Mouse (Mus musculus) heart, embryonic 16.5 days (tissue): Measurements from ENCODE around the gene Frmpd2. TPM values are rescaled to one million over a fixed set of nuclear protein-coding genes. Genes with fewer than 3 reads are reported as not detected.

Experiments
- ATAC-seq: fragments of 200-750 bp; cut with Nextera tagmentation; replicated peaks from 2 replicates; pipeline ENCODE4 v1.8.0; 2017; ENCODE audit warnings: moderate number of reproducible peaks; ENCODE audit not compliant: insufficient read depth, low FRiP score; ENCODE audit errors: extremely low read depth
- H3K27ac ChIP-seq: fragments of 300-500 bp; sonication (generic); 2 replicates; pipeline ENCODE4 v1.5.1; 2014; ENCODE audit warnings: mild to moderate bottlenecking, low read length, control low read depth, moderate library complexity
- H3K27me3 ChIP-seq: fragments of 300-500 bp; sonication (generic); 2 replicates; pipeline ENCODE4 v1.6.1; 2014; ENCODE audit warnings: low read length, mixed read lengths; ENCODE audit not compliant: control insufficient read depth, insufficient read depth
- H3K36me3 ChIP-seq: fragments of 300-500 bp; sonication (generic); 2 replicates; pipeline ENCODE4 v1.6.1; 2014; ENCODE audit not compliant: control insufficient read depth, insufficient read depth
- H3K4me1 ChIP-seq: fragments of 300-500 bp; sonication (generic); 2 replicates; pipeline ENCODE4 v1.6.1; 2014; ENCODE audit warnings: low read length, mixed read lengths; ENCODE audit not compliant: control insufficient read depth, insufficient read depth
- H3K4me2 ChIP-seq: fragments of 300-500 bp; sonication (generic); 2 replicates; pipeline ENCODE4 v1.6.1; 2014; ENCODE audit warnings: low read depth, mild to moderate bottlenecking, control low read depth, low read length
- H3K4me3 ChIP-seq: fragments of 300-500 bp; sonication (generic); 2 replicates; pipeline ENCODE4 v1.5.1; 2014; ENCODE audit warnings: mild to moderate bottlenecking, control low read depth, low read length
- H3K9ac ChIP-seq: fragments of 300-500 bp; sonication (generic); 2 replicates; pipeline ENCODE4 v1.6.1; 2014; ENCODE audit warnings: low read length, control low read depth
- H3K9me3 ChIP-seq: fragments of 300-500 bp; sonication (generic); replicated peaks from 2 replicates; pipeline ENCODE4 v1.6.1; 2016; ENCODE audit warnings: low read length; ENCODE audit not compliant: control insufficient read depth
- WGBS: fragments of 180-500 bp; shearing (Covaris S2); extraction: QIAGEN DNeasy Blood & Tissue Kit; methylation state at CpG from one replicate; pipeline ENCODE4 v1.1.7; 2014; 5-methylcytosine and 5-hydroxymethylcytosine counted together
- polyA plus RNA-seq: library from polyadenylated mRNA; unstranded; fragments of >200 nt; fragmentation: Nextera tagmentation; extraction: Ambion mirVana; gene quantifications from 2 replicates; pipeline ENCODE4 v1.2.1, GENCODE M21; 2015

Gene Frmpd2
- polyA plus RNA-seq, 1 experiment from 2014 or later: 0.05 TPM

DNA sequence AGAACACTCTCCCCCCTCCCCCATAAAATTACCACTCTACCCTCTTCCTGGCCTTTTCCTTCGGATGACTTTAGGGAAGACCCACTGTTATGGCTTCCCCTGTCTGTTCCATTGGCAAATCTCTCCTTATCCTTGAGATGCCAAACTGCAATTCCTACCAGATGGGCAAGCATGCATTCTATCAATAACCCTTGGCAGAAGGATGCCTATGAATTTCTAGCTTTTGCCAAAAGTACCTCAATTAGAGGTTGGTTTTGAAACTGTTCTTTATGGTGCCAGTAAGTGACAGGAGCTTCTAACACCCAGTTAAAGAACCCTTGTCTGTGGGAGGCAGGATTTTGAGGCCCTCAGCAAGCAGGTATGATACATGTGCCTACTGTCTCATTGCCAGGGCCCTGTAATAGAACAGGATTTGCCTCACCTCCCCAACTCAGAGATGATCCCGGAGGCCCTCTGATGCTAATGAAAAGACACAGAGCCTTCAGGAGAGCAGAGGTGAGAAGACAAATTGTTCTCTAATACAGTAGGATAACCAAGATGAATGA lies 22.1 kb upstream of the Frmpd2 start:
- Histone ChIP-seq H3K9me3 (no peaks in the 10 kb centered on the region), H3K27ac (no peak overlapping the region), H3K4me1 (peaks cover 7% of the 10 kb centered on the region), H3K9ac (no peak overlapping the region), H3K4me2 (no peak overlapping the region), H3K27me3 (no peaks in the 10 kb centered on the region), H3K4me3 (no peak overlapping the region), H3K36me3 (no peaks in the 10 kb centered on the region)
- no peak for ATAC-seq
- WGBS: 71% methylated on average over 2 of the region's 2 CpGs

DNA sequence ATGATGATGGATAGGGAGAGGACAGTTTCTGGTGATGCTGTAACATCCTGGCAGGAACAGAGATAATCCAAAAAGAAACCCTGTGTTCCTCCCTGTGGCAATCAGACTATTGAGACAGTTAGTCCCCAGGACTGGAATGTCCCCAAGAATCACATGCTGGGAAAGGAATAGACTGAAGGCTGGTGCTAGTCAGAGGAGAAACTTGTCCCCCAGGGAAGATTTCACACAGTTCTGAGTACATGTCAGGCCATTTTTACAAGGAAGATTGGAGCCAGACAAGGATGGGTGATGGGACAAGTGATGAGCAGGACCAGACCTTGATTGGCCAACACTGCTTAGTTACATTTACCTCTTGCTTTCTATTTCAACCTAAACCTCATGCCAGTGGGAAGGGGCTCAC lies 21.2 kb upstream of the Frmpd2 start:
- no peak overlapping the region for H3K4me2 ChIP-seq
- peaks cover 4% of the 10 kb centered on the region for H3K4me1 ChIP-seq
- H3K27ac ChIP-seq: no peak overlapping the region
- no peak overlapping the region for H3K9ac ChIP-seq
- no peaks in the 10 kb centered on the region for H3K36me3 ChIP-seq
- H3K9me3 ChIP-seq: no peaks in the 10 kb centered on the region
- no peaks in the 10 kb centered on the region for H3K27me3 ChIP-seq
- H3K4me3 ChIP-seq: no peak overlapping the region
- no peak for ATAC-seq

DNA sequence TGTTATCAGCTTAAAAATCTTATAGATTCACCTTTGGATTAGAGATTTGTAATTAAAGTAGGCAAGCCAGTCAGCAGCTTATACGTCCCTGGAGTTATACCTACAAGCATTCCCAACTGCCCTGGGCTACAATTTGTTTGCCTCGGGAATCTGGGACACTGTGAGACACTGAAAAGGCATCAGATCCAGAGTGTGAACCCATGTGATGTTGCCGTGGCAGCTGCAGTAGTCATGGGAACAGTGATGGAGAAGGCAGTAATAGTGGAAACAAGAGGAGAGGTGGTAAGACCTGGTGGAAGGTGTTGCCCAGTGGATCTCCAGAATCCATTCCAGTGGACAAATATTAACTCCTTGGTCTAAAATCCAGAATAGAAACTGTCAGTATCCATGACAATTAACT lies 7.8 kb upstream of the Frmpd2 start:
- 70% methylated on average over 3 of the region's 3 CpGs for WGBS
- ATAC-seq: no peak
- Histone ChIP-seq H3K4me3 (no peak overlapping the region), H3K27ac (no peak overlapping the region), H3K4me1 (no peaks in the 10 kb centered on the region), H3K27me3 (no peaks in the 10 kb centered on the region), H3K9ac (no peak overlapping the region), H3K36me3 (no peaks in the 10 kb centered on the region), H3K4me2 (no peak overlapping the region), H3K9me3 (0 out of 2 replicates have a peak, but pooled peaks cover 3% of the 10 kb centered on the region)

DNA sequence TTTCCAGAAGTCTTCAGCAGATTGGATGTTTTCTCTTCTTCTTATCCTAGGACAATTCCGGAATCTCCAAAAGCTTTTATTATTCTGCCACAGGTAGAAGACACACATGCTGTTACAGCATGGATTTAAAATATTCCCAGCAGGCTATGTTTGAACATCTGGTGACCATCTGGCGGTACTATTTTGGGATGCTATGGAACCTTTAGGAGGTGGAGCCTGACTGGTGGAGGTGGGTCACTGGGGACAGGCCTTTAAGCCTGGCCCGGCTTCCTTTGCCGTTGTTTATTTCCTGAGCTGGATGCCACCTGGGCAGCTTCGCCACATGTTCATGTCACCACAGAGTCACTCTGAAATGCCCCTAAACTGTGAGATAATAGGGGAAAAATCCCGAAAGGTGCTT lies 3.7 kb upstream of the Frmpd2 start:
- H3K27me3 ChIP-seq: no peaks in the 10 kb centered on the region
- no peaks in the 10 kb centered on the region for H3K4me1 ChIP-seq
- H3K4me3 ChIP-seq: no peak overlapping the region
- no peak overlapping the region for H3K27ac ChIP-seq
- H3K9me3 ChIP-seq: 0 out of 2 replicates have a peak, but pooled peaks cover 3% of the 10 kb centered on the region
- H3K4me2 ChIP-seq: no peak overlapping the region
- H3K36me3 ChIP-seq: no peaks in the 10 kb centered on the region
- 70% methylated on average over 6 of the region's 6 CpGs for WGBS
- no peak overlapping the region for H3K9ac ChIP-seq
- ATAC-seq: no peak

DNA sequence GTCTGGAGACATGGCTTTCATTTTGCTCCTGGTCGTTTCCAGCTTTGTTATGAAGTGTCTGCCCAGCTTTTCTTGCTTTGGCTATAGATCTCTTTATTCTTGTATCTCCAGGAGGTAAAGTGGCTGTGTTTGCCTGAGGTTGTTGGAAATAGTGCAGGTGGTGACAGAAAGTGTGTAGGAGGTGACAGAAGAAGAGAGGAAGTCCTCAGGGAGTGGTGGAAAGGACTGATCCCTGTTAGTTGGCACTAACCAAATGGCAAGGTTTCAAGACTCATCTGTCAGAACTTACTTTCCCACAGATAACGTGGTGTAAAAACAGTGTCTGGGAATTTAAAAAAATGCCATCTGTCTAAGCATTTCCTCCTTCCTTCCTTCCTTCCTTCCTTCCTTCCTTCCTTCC lies 3.0 kb downstream of the Frmpd2 start:
- H3K4me3 ChIP-seq: no peak overlapping the region

DNA sequence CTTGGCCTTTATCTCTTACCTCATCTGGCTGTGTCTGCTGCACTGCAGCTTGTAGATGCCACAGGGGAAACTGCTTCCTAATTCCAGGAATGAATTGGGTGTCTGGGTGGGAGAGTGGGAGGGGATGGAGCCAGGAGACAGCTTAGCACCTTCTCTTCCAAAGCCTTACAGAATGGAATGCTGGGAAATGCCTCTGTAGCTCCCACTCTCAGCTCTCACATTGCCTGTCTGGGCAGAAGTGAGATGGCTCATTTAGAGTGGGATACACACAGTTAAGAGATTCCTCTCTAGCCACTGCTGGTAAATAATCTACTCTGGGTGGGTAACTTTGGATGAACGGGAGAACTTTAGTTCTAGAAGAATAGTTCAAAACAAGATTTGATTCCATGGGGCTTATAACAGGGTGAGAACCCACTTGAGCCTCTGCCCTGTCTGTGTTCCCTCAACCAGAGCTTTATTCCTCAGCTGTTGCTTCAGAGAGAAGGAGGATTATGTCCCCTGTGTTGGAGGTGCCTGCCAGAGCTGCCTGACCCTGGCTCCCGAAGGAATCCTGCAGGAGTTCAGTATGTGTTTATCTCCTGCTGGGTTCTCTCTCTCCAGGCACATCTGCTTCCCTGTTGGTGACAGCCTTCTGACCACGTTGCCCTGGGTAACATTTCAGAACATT lies 4.7 kb downstream of the Frmpd2 start:
- ATAC-seq: no peak
- Histone ChIP-seq H3K9me3 (no peaks in the 10 kb centered on the region), H3K4me3 (no peak overlapping the region), H3K4me1 (no peaks in the 10 kb centered on the region), H3K27ac (no peak overlapping the region), H3K27me3 (no peaks in the 10 kb centered on the region), H3K9ac (no peak overlapping the region), H3K4me2 (no peak overlapping the region), H3K36me3 (no peaks in the 10 kb centered on the region)
- 9% methylated on average over 3 of the region's 3 CpGs for WGBS

More for the DNA sequence above, 3.0 kb downstream of the Frmpd2 start:
- H3K9me3 ChIP-seq: no peaks in the 10 kb centered on the region
- 48% methylated on average over 2 of the region's 2 CpGs for WGBS
- H3K4me2 ChIP-seq: no peak overlapping the region
- no peak overlapping the region for H3K9ac ChIP-seq
- no peaks in the 10 kb centered on the region for H3K27me3 ChIP-seq
- no peak overlapping the region for H3K27ac ChIP-seq
- ATAC-seq: no peak
- H3K36me3 ChIP-seq: no peaks in the 10 kb centered on the region
- H3K4me1 ChIP-seq: no peaks in the 10 kb centered on the region

DNA sequence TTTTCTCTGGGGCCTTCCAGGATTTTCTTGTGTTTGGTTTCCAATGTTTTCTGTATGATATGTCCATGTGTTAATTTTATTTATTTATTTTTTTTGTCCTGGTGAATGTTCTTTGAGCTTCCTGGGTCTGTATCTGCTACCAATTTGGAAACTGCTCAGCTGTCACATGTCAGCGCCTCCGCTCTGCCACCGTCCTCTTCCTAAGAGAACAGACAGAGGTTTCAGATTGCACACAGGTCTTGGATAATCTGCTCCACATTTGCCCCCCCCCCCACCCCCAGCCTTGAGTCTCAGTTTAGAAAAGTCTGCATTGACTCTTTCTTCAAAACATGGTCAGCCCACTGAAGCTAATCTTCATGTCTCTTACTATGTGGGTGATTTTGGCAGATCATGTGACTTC lies 10.5 kb downstream of the Frmpd2 start:
- H3K27ac ChIP-seq: no peak overlapping the region

DNA sequence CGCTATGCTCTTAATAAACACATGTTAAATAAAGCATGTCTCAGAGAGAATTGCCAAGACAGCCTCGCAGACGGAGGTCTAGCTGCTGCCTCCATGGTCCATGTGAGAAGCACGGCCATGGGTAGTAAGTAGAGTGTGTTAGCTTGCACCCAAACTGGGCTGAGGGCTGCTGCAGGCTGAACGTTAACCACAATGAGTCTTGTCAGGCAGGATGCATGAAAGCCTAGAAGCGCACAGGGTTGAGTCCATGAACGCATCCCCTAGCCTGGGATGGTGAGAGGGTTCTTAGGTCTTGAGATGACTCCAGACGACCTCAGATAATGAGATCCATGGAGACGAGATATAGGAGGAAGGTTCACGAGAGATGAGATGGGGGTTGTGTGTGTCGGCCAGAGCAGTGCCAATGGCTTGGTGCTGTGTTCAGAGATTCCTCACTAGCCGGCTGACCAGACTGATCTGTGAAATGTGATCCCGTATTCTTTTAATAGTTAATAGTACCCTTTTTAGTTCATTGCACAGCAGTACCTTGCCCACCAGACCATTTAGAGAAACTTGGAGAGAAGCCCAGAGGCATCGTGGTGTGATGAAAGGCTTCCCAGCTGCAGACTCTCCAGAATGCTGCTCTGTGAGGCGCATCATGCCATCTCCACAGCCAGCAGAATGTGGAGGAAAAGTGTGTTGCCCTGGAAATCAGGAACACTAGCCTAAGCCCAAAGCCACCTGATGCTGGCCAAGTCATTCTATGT lies 16.5 kb downstream of the Frmpd2 start:
- Histone ChIP-seq H3K27me3 (no peaks in the 10 kb centered on the region), H3K9ac (no peak overlapping the region), H3K4me2 (0 out of 2 replicates have a peak overlapping the region, but pooled peaks have one; percentile 12), H3K27ac (no peak overlapping the region), H3K36me3 (no peaks in the 10 kb centered on the region), H3K4me1 (peaks cover 12% of the 10 kb centered on the region; the same call in 1 of the 2 replicates), H3K4me3 (no peak overlapping the region), H3K9me3 (no peaks in the 10 kb centered on the region)
- 31% methylated on average over 15 of the region's 15 CpGs for WGBS
- 0 out of 2 replicates have a peak, but pooled peaks have one; percentile 41 for ATAC-seq

More for the DNA sequence above, 10.5 kb downstream of the Frmpd2 start:
- Histone ChIP-seq H3K4me1 (no peaks in the 10 kb centered on the region), H3K4me2 (no peak overlapping the region), H3K9ac (no peak overlapping the region), H3K27me3 (no peaks in the 10 kb centered on the region), H3K9me3 (no peaks in the 10 kb centered on the region), H3K36me3 (no peaks in the 10 kb centered on the region), H3K4me3 (no peak overlapping the region)
- no peak for ATAC-seq
- 40% methylated on average over 3 of the region's 3 CpGs for WGBS

DNA sequence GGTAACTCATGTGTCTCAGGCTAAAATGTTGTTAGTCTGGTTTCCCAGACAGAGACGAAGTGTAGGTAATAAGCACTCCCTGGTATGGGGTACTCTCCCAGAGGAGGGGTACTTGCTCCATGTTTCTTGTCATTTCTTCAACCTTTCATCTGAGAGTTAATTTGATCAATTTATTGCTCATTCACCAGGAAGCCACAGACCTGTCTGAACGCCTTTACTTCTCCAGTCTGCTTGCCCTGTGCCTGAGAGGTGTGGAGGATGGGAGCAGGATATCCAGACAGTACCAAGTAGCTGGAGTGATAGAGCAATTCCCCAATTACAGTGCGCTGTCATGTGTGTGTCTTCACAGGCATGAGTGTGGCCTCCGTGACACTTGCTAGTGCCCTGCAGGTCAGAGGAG lies 23.7 kb downstream of the Frmpd2 start:
- 73% methylated on average over 4 of the region's 4 CpGs for WGBS
- no peak overlapping the region for H3K27ac ChIP-seq
- H3K36me3 ChIP-seq: no peaks in the 10 kb centered on the region
- H3K4me2 ChIP-seq: no peak overlapping the region
- H3K9ac ChIP-seq: no peak overlapping the region
- H3K9me3 ChIP-seq: no peaks in the 10 kb centered on the region
- no peak overlapping the region for H3K4me3 ChIP-seq
- no peak for ATAC-seq
- H3K4me1 ChIP-seq: 0 out of 2 replicates have a peak, but pooled peaks cover 2% of the 10 kb centered on the region
- H3K27me3 ChIP-seq: no peaks in the 10 kb centered on the region
